Comparison of ENCODE assay signal across 23 mouse cellular contexts in genomic region chr9:20991587-20991986, GRCm38 (mm10). TPM values are rescaled to one million over a fixed set of nuclear protein-coding genes. Genes with fewer than 3 reads are reported as not detected.
DNase-seq lines count a peak whose midpoint lies in the region; ATAC-seq and TF ChIP-seq lines count a peak whose summit lies in the region.
"Had no signal": no experiment of that assay in that cellular context is flagged by ENCODE, and none has a peak within 500 bp of the region (broad histone marks: within the 10 kb centered on the region; RNA-seq: fewer than 3 reads in every experiment).

No protein-coding gene starts in this region.

- TF ChIP-seq CTCF in lung, postnatal 0 days (IDR thresholded peaks at IDR 0.05) = no peak
- TF ChIP-seq CTCF in lung, adult 2 months (IDR thresholded peaks at IDR 0.05; ENCODE audit: insufficient read depth, low read length) = no peak

- DNase-seq in limb, embryonic 14.5 days (ENCODE audit: low spot score) = no peak
- DNase-seq in limb, embryonic 10.5 days (ENCODE audit: low spot score) = no peak
- no peak for DNase-seq in lung, postnatal 0 days (ENCODE audit: low spot score)
- DNase-seq in lung, adult 2 months = no peak
- DNase-seq in neural tube, embryonic 10.5 days (ENCODE audit: extremely low spot score, low spot score) = no peak
- DNase-seq: adrenal gland, postnatal 36 days; B cell, adult 2 months; cerebellum, adult 18-20 months; cerebellum, adult 9-10 months; cerebellum, postnatal 25 days; forebrain, postnatal 0 days; gastrocnemius, adult 2 months; gastrocnemius, postnatal 14 days; heart, adult 11 months had no signal

- no peaks in the 10 kb centered on the region for H3K9me3 ChIP-seq in limb, embryonic 14.5 days (ENCODE audit: control insufficient read depth, low read length)
- no peaks in the 10 kb centered on the region for H3K9me3 ChIP-seq in limb, embryonic 10.5 days (replicated peaks)
- no peaks in the 10 kb centered on the region for H3K9me3 ChIP-seq in lung, postnatal 0 days (ENCODE audit: low read length)
- no peaks in the 10 kb centered on the region for H3K9me3 ChIP-seq in embryonic facial prominence, embryonic 12.5 days
- H3K9me3 ChIP-seq: embryonic facial prominence, embryonic 15.5 days; hindbrain, embryonic 12.5 days; hindbrain, embryonic 15.5 days had no signal

- H3K9ac ChIP-seq in limb, embryonic 14.5 days (ENCODE audit: low read depth, low read length, severe bottlenecking) = no peak overlapping the region
- H3K9ac ChIP-seq in lung, postnatal 0 days (replicated peaks; ENCODE audit: low read depth) = no peak overlapping the region
- H3K9ac ChIP-seq in embryonic facial prominence, embryonic 12.5 days = peak overlapping the region; percentile 19; the same call in 1 of the 2 replicates
- H3K9ac ChIP-seq: embryonic facial prominence, embryonic 15.5 days; forebrain, postnatal 0 days; hindbrain, embryonic 12.5 days; hindbrain, embryonic 15.5 days had no signal

- H3K4me1 ChIP-seq in limb, embryonic 14.5 days (ENCODE audit: control insufficient read depth, insufficient read depth, low read length) = peaks cover 24% of the 10 kb centered on the region
- H3K4me1 ChIP-seq in limb, embryonic 10.5 days = peaks cover 17% of the 10 kb centered on the region
- peaks cover 5% of the 10 kb centered on the region; the same call in 1 of the 2 replicates for H3K4me1 ChIP-seq in lung, postnatal 0 days (ENCODE audit: insufficient read depth, low read depth, low read length)
- H3K4me1 ChIP-seq in lung, adult 2 months (ENCODE audit: control insufficient read depth, insufficient read depth, low read length) = peaks cover 3% of the 10 kb centered on the region; the same call in 1 of the 2 replicates
- peaks cover 17% of the 10 kb centered on the region; the same call in 1 of the 2 replicates for H3K4me1 ChIP-seq in embryonic facial prominence, embryonic 12.5 days

- no peaks in the 10 kb centered on the region for H3K36me3 ChIP-seq in limb, embryonic 14.5 days (ENCODE audit: control insufficient read depth, insufficient read depth, low read length)
- no peaks in the 10 kb centered on the region for H3K36me3 ChIP-seq in limb, embryonic 10.5 days
- no peaks in the 10 kb centered on the region for H3K36me3 ChIP-seq in lung, postnatal 0 days (ENCODE audit: insufficient read depth, low read length)
- H3K36me3 ChIP-seq in embryonic facial prominence, embryonic 12.5 days = no peaks in the 10 kb centered on the region
- H3K36me3 ChIP-seq: embryonic facial prominence, embryonic 15.5 days; hindbrain, embryonic 12.5 days; hindbrain, embryonic 15.5 days had no signal

- no peak overlapping the region for H3K4me2 ChIP-seq in limb, embryonic 14.5 days (replicated peaks; ENCODE audit: low read depth, low read length, severe bottlenecking)
- no peak overlapping the region for H3K4me2 ChIP-seq in lung, postnatal 0 days (replicated peaks; ENCODE audit: low read depth, low read length)
- H3K4me2 ChIP-seq in embryonic facial prominence, embryonic 12.5 days (replicated peaks) = no peak overlapping the region

- H3K27ac ChIP-seq in limb, embryonic 14.5 days (replicated peaks; ENCODE audit: low read depth, low read length) = 0 out of 2 replicates have a peak overlapping the region, but pooled peaks have one; percentile 61
- H3K27ac ChIP-seq in limb, embryonic 10.5 days = no peak overlapping the region
- H3K27ac ChIP-seq in lung, postnatal 0 days (ENCODE audit: low read length) = 0 out of 2 replicates have a peak overlapping the region, but pooled peaks have one; percentile 75
- H3K27ac ChIP-seq in embryonic facial prominence, embryonic 12.5 days = 0 out of 2 replicates have a peak overlapping the region, but pooled peaks have one; percentile 11
- H3K27ac ChIP-seq: gastrocnemius, adult 2 months; hindbrain, embryonic 12.5 days; hindbrain, embryonic 15.5 days had no signal

- WGBS in limb, embryonic 14.5 days = 93% methylated on average over 4 of the region's 4 CpGs
- 94% methylated on average over 4 of the region's 4 CpGs for WGBS in limb, embryonic 10.5 days
- 86% methylated on average over 3 of the region's 4 CpGs for WGBS in lung, postnatal 0 days
- WGBS in lung, adult 2 months = 94% methylated on average over 4 of the region's 4 CpGs
- 99% methylated on average over 4 of the region's 4 CpGs for WGBS in embryonic facial prominence, embryonic 12.5 days

- no peak for ATAC-seq in limb, embryonic 14.5 days (ENCODE audit: low FRiP score, low read depth)
- ATAC-seq in lung, postnatal 0 days = no peak
- no peak for ATAC-seq in embryonic facial prominence, embryonic 12.5 days (ENCODE audit: insufficient number of reproducible peaks, insufficient read depth, low FRiP score, low TSS enrichment)
- no peak for ATAC-seq in megakaryocyte progenitor cell, adult 5-6 weeks (replicated peaks; ENCODE audit: poor library complexity)
- ATAC-seq: forebrain, embryonic 14.5 days; forebrain, postnatal 0 days had no signal

- no peak for TF ChIP-seq EP300 in lung, postnatal 0 days (IDR thresholded peaks at IDR 0.05)

- no peak for TF ChIP-seq POLR2A in limb, embryonic 14.5 days (IDR thresholded peaks at IDR 0.05; ENCODE audit: borderline replicate concordance, extremely low read depth, insufficient read depth, insufficient read length)
- TF ChIP-seq POLR2A in lung, adult 2 months (IDR thresholded peaks at IDR 0.05; ENCODE audit: borderline replicate concordance, extremely low read depth, low read depth, low read length) = no peak

- no peaks in the 10 kb centered on the region for H3K27me3 ChIP-seq in limb, embryonic 14.5 days (ENCODE audit: control insufficient read depth, insufficient read depth, low read length)
- H3K27me3 ChIP-seq in limb, embryonic 10.5 days (ENCODE audit: low read depth, poor library complexity, severe bottlenecking) = peaks cover 16% of the 10 kb centered on the region; the same call in 1 of the 2 replicates
- no peaks in the 10 kb centered on the region for H3K27me3 ChIP-seq in lung, postnatal 0 days (replicated peaks; ENCODE audit: insufficient read depth, low read length)
- 0 out of 2 replicates have a peak, but pooled peaks cover 4% of the 10 kb centered on the region for H3K27me3 ChIP-seq in embryonic facial prominence, embryonic 12.5 days
- H3K27me3 ChIP-seq: CH12.LX; embryonic facial prominence, embryonic 15.5 days; hindbrain, embryonic 12.5 days; hindbrain, embryonic 15.5 days; Patski had no signal

- no peak overlapping the region for H3K4me3 ChIP-seq in limb, embryonic 14.5 days (replicated peaks; ENCODE audit: low read length)
- H3K4me3 ChIP-seq in limb, embryonic 10.5 days = no peak overlapping the region
- H3K4me3 ChIP-seq in lung, postnatal 0 days (ENCODE audit: low read depth, low read length) = no peak overlapping the region
- no peak overlapping the region for H3K4me3 ChIP-seq in lung, adult 2 months (replicated peaks; ENCODE audit: extremely low read depth, low read depth, low read length)
- no peak overlapping the region for H3K4me3 ChIP-seq in embryonic facial prominence, embryonic 12.5 days
- H3K4me3 ChIP-seq: hindbrain, embryonic 12.5 days; hindbrain, embryonic 15.5 days had no signal

RNA-seq across cellular contexts. Expression of gene Mrpl4, which starts 11.0 kb away (rescaled TPM):
- polyA plus RNA-seq in limb, embryonic 14.5 days (2012; rRNA removed) = 89.0 and 114 TPM in 2 replicates
- 115 and 118 TPM in 2 replicates for polyA plus RNA-seq in limb, embryonic 14.5 days (2014; fragmentation: Nextera tagmentation; extraction: Ambion mirVana)
- polyA plus RNA-seq in limb, embryonic 10.5 days (2016; fragmentation: Nextera tagmentation; extraction: Ambion mirVana) = 177 and 190 TPM in 2 replicates
- polyA plus RNA-seq in lung, postnatal 0 days (2015; fragmentation: Nextera tagmentation; extraction: Ambion mirVana) = 112 and 125 TPM in 2 replicates
- polyA plus RNA-seq in lung, adult 2 months (2012; rRNA removed) = 113 and 130 TPM in 2 replicates
- polyA plus RNA-seq in embryonic facial prominence, embryonic 12.5 days (2016; fragmentation: Nextera tagmentation; extraction: Ambion mirVana) = 128 TPM in 2 replicates
- 42.0 and 48.1 TPM in 2 replicates for total RNA-seq in megakaryocyte progenitor cell, adult 5-6 weeks (2015)
- 44.1 and 50.7 TPM in 2 replicates for total RNA-seq in megakaryocyte progenitor cell, adult 5-6 weeks (2017)

RNA-seq across cellular contexts. Expression of gene S1pr2, which starts 15.0 kb away (rescaled TPM):
- polyA plus RNA-seq in limb, embryonic 14.5 days (2012; rRNA removed) = 28.3 and 37.6 TPM in 2 replicates
- 59.9 and 67.9 TPM in 2 replicates for polyA plus RNA-seq in limb, embryonic 14.5 days (2014; fragmentation: Nextera tagmentation; extraction: Ambion mirVana)
- polyA plus RNA-seq in limb, embryonic 10.5 days (2016; fragmentation: Nextera tagmentation; extraction: Ambion mirVana) = 47.6 and 53.7 TPM in 2 replicates
- polyA plus RNA-seq in lung, postnatal 0 days (2015; fragmentation: Nextera tagmentation; extraction: Ambion mirVana) = 60.8 and 62.3 TPM in 2 replicates
- polyA plus RNA-seq in lung, adult 2 months (2012; rRNA removed) = 24.2 and 32.1 TPM in 2 replicates
- polyA plus RNA-seq in embryonic facial prominence, embryonic 12.5 days (2016; fragmentation: Nextera tagmentation; extraction: Ambion mirVana) = 48.7 and 53.0 TPM in 2 replicates
- 4.7 and 5.2 TPM in 2 replicates for total RNA-seq in megakaryocyte progenitor cell, adult 5-6 weeks (2015)
- 1.8 and 2.5 TPM in 2 replicates for total RNA-seq in megakaryocyte progenitor cell, adult 5-6 weeks (2017)

RNA-seq across cellular contexts. Expression of gene Icam1, which starts 24.2 kb away (rescaled TPM):
- 15.5 and 16.6 TPM in 2 replicates for polyA plus RNA-seq in limb, embryonic 14.5 days (2012; rRNA removed)
- 18.3 and 21.2 TPM in 2 replicates for polyA plus RNA-seq in limb, embryonic 14.5 days (2014; fragmentation: Nextera tagmentation; extraction: Ambion mirVana)
- 6.2 and 7.6 TPM in 2 replicates for polyA plus RNA-seq in limb, embryonic 10.5 days (2016; fragmentation: Nextera tagmentation; extraction: Ambion mirVana)
- polyA plus RNA-seq in lung, postnatal 0 days (2015; fragmentation: Nextera tagmentation; extraction: Ambion mirVana) = 236 and 352 TPM in 2 replicates
- 332 and 372 TPM in 2 replicates for polyA plus RNA-seq in lung, adult 2 months (2012; rRNA removed)
- 8.6 and 9.0 TPM in 2 replicates for polyA plus RNA-seq in embryonic facial prominence, embryonic 12.5 days (2016; fragmentation: Nextera tagmentation; extraction: Ambion mirVana)
- 5.3 and 6.9 TPM in 2 replicates for total RNA-seq in megakaryocyte progenitor cell, adult 5-6 weeks (2015)
- 9.2 and 9.8 TPM in 2 replicates for total RNA-seq in megakaryocyte progenitor cell, adult 5-6 weeks (2017)

RNA-seq across cellular contexts. Expression of gene Dnmt1, which starts 31.9 kb away (rescaled TPM):
- polyA plus RNA-seq in limb, embryonic 14.5 days (2012; rRNA removed) = 115 and 118 TPM in 2 replicates
- polyA plus RNA-seq in limb, embryonic 14.5 days (2014; fragmentation: Nextera tagmentation; extraction: Ambion mirVana) = 60.9 and 62.0 TPM in 2 replicates
- 173 and 178 TPM in 2 replicates for polyA plus RNA-seq in limb, embryonic 10.5 days (2016; fragmentation: Nextera tagmentation; extraction: Ambion mirVana)
- 14.5 and 15.5 TPM in 2 replicates for polyA plus RNA-seq in lung, postnatal 0 days (2015; fragmentation: Nextera tagmentation; extraction: Ambion mirVana)
- polyA plus RNA-seq in lung, adult 2 months (2012; rRNA removed) = 20.5 and 22.8 TPM in 2 replicates
- 122 and 124 TPM in 2 replicates for polyA plus RNA-seq in embryonic facial prominence, embryonic 12.5 days (2016; fragmentation: Nextera tagmentation; extraction: Ambion mirVana)
- 109 and 114 TPM in 2 replicates for total RNA-seq in megakaryocyte progenitor cell, adult 5-6 weeks (2015)
- 222 and 314 TPM in 2 replicates for total RNA-seq in megakaryocyte progenitor cell, adult 5-6 weeks (2017)

RNA-seq across cellular contexts. Expression of gene Icam4, which starts 37.6 kb away (rescaled TPM):
- polyA plus RNA-seq in limb, embryonic 14.5 days (2012; rRNA removed) = 0.26 and 0.47 TPM in 2 replicates
- polyA plus RNA-seq in limb, embryonic 14.5 days (2014; fragmentation: Nextera tagmentation; extraction: Ambion mirVana) = 0.99 and 1.3 TPM in 2 replicates
- 5.1 and 5.4 TPM in 2 replicates for polyA plus RNA-seq in limb, embryonic 10.5 days (2016; fragmentation: Nextera tagmentation; extraction: Ambion mirVana)
- polyA plus RNA-seq in lung, postnatal 0 days (2015; fragmentation: Nextera tagmentation; extraction: Ambion mirVana) = 3.3 and 3.8 TPM in 2 replicates
- 1.8 and 1.9 TPM in 2 replicates for polyA plus RNA-seq in lung, adult 2 months (2012; rRNA removed)
- 1.6 and 2.5 TPM in 2 replicates for polyA plus RNA-seq in embryonic facial prominence, embryonic 12.5 days (2016; fragmentation: Nextera tagmentation; extraction: Ambion mirVana)
- 4.5 and 7.8 TPM in 2 replicates for total RNA-seq in megakaryocyte progenitor cell, adult 5-6 weeks (2015)
- 3.7 and 4.0 TPM in 2 replicates for total RNA-seq in megakaryocyte progenitor cell, adult 5-6 weeks (2017)
- total RNA-seq: forebrain, postnatal 0 days; gastrocnemius, postnatal 4 days had no signal
- polyA plus RNA-seq: forebrain, embryonic 14.5 days; forebrain, postnatal 0 days; hindbrain, embryonic 15.5 days had no signal

Comparison
In these comparisons a context has a peak if more than half of its experiments do, and no peak if none do; other contexts are left out.
1. RNA of gene Icam1, which starts 24.2 kb away (polyA plus RNA-seq): 332 to 372 TPM in lung, adult 2 months and 236 to 352 TPM in lung, postnatal 0 days; 15.5 to 21.2 TPM in limb, embryonic 14.5 days, 8.6 to 9.0 TPM in embryonic facial prominence, embryonic 12.5 days and 6.2 to 7.6 TPM in limb, embryonic 10.5 days; every median in the first group is over 10 times any median in the second.